9 mouse cellular contexts compared by ENCODE assay signal in genomic region chr7:46422764-46423412, GRCm38 (mm10). TPM values are rescaled to one million over a fixed set of nuclear protein-coding genes. Genes with fewer than 3 reads are reported as not detected.
A peak's percentile ranks its signal among the peaks of the same experiment; 100 is the strongest.
DNase-seq lines count a peak whose midpoint lies in the region; ATAC-seq lines count a peak whose summit lies in the region.
"Had no signal": no experiment of that assay in that cellular context is flagged by ENCODE, and none has a peak within 500 bp of the region (broad histone marks: within the 10 kb centered on the region; RNA-seq: fewer than 3 reads in every experiment).

No protein-coding gene starts in this region.

- no peaks in the 10 kb centered on the region; the same call in 1 of the 2 replicates for H3K27me3 ChIP-seq in kidney, embryonic 15.5 days
- no peaks in the 10 kb centered on the region for H3K27me3 ChIP-seq in forebrain, embryonic 12.5 days
- no peaks in the 10 kb centered on the region for H3K27me3 ChIP-seq in limb, embryonic 11.5 days (ENCODE audit: control insufficient read depth, insufficient read depth, low read length)
- H3K27me3 ChIP-seq: lung, embryonic 15.5 days had no signal

- H3K4me1 ChIP-seq in kidney, embryonic 15.5 days, result no peaks in the 10 kb centered on the region
- peaks cover 30% of the 10 kb centered on the region for H3K4me1 ChIP-seq in forebrain, embryonic 12.5 days
- no peaks in the 10 kb centered on the region for H3K4me1 ChIP-seq in limb, embryonic 11.5 days (ENCODE audit: control insufficient read depth, insufficient read depth, low read length)
- H3K4me1 ChIP-seq: lung, embryonic 15.5 days had no signal

- H3K36me3 ChIP-seq in kidney, embryonic 15.5 days, result no peaks in the 10 kb centered on the region
- no peaks in the 10 kb centered on the region for H3K36me3 ChIP-seq in forebrain, embryonic 12.5 days (replicated peaks)
- no peaks in the 10 kb centered on the region for H3K36me3 ChIP-seq in limb, embryonic 11.5 days (ENCODE audit: control insufficient read depth, insufficient read depth, low read length)
- H3K36me3 ChIP-seq: lung, embryonic 15.5 days had no signal

- H3K27ac ChIP-seq in kidney, embryonic 15.5 days, result no peak overlapping the region
- H3K27ac ChIP-seq in forebrain, embryonic 12.5 days, result peak overlapping the region; percentile 75
- no peak overlapping the region for H3K27ac ChIP-seq in limb, embryonic 11.5 days (replicated peaks; ENCODE audit: low read depth, low read length)
- H3K27ac ChIP-seq: lung, embryonic 15.5 days had no signal

- DNase-seq in kidney, adult 18-20 months, result peak; percentile 33
- peak; percentile 90 for DNase-seq in brain, adult 2 months (ENCODE audit: low read depth, low spot score)
- DNase-seq in induced T-regulatory cell, adult 2 months (ENCODE audit: low read depth), result peak; percentile 54
- DNase-seq in limb, embryonic 11.5 days (ENCODE audit: low spot score), result peak; percentile 68
- DNase-seq in neural tube, embryonic 10.5 days (ENCODE audit: extremely low spot score, low spot score), result peak; percentile 63
- peak; percentile 72 for DNase-seq in testis, postnatal 10 days (ENCODE audit: low spot score)

- no peak overlapping the region for H3K9ac ChIP-seq in kidney, embryonic 15.5 days
- H3K9ac ChIP-seq in forebrain, embryonic 12.5 days, result no peak overlapping the region
- no peak overlapping the region for H3K9ac ChIP-seq in limb, embryonic 11.5 days (ENCODE audit: low read length)
- H3K9ac ChIP-seq: lung, embryonic 15.5 days had no signal

- H3K4me2 ChIP-seq in kidney, embryonic 15.5 days, result no peak overlapping the region
- H3K4me2 ChIP-seq in forebrain, embryonic 12.5 days, result peak overlapping the region; percentile 25
- no peak overlapping the region for H3K4me2 ChIP-seq in limb, embryonic 11.5 days (ENCODE audit: low read depth, severe bottlenecking)
- H3K4me2 ChIP-seq: lung, embryonic 15.5 days had no signal

- ATAC-seq in kidney, embryonic 15.5 days (replicated peaks; ENCODE audit: low FRiP score), result no peak
- peak; percentile 72 for ATAC-seq in forebrain, embryonic 12.5 days (ENCODE audit: low FRiP score)
- no peak for ATAC-seq in limb, embryonic 11.5 days (ENCODE audit: insufficient number of reproducible peaks, low FRiP score, low TSS enrichment, low read depth)

- no peak overlapping the region for H3K4me3 ChIP-seq in kidney, embryonic 15.5 days (replicated peaks)
- no peak overlapping the region for H3K4me3 ChIP-seq in forebrain, embryonic 12.5 days (replicated peaks)
- no peak overlapping the region for H3K4me3 ChIP-seq in limb, embryonic 11.5 days (ENCODE audit: low read depth, low read length)
- H3K4me3 ChIP-seq: lung, embryonic 15.5 days had no signal

- WGBS in kidney, embryonic 15.5 days, result 56% methylated on average over 18 of the region's 18 CpGs
- WGBS in forebrain, embryonic 12.5 days, result 56% methylated on average over 18 of the region's 18 CpGs
- WGBS in limb, embryonic 11.5 days, result 57% methylated on average over 18 of the region's 18 CpGs

- H3K9me3 ChIP-seq in kidney, embryonic 15.5 days (replicated peaks), result no peaks in the 10 kb centered on the region
- H3K9me3 ChIP-seq in forebrain, embryonic 12.5 days, result no peaks in the 10 kb centered on the region
- no peaks in the 10 kb centered on the region for H3K9me3 ChIP-seq in limb, embryonic 11.5 days (ENCODE audit: control insufficient read depth, low read length)
- H3K9me3 ChIP-seq: lung, embryonic 15.5 days had no signal

RNA-seq across cellular contexts. Expression of gene Kcnc1, which starts 26.6 kb away (rescaled TPM):
- 0.06 and 0.10 TPM in 2 replicates for polyA plus RNA-seq in kidney, embryonic 15.5 days (2015; fragmentation: Nextera tagmentation; extraction: Ambion mirVana)
- 4.8 and 4.9 TPM in 2 replicates for polyA plus RNA-seq in forebrain, embryonic 12.5 days (2016; fragmentation: Nextera tagmentation; extraction: Ambion mirVana)
- 0.05 and 0.13 TPM in 2 replicates for polyA plus RNA-seq in limb, embryonic 11.5 days (2014; fragmentation: Nextera tagmentation; extraction: Ambion mirVana)

RNA-seq across cellular contexts. Expression of gene Myod1, which starts 46.6 kb away (rescaled TPM):
- polyA plus RNA-seq in kidney, embryonic 15.5 days (2015; fragmentation: Nextera tagmentation; extraction: Ambion mirVana), result 2.2 and 3.1 TPM in 2 replicates
- 0.33 TPM in 1 of 2 replicates, not detected in the other for polyA plus RNA-seq in forebrain, embryonic 12.5 days (2016; fragmentation: Nextera tagmentation; extraction: Ambion mirVana)
- polyA plus RNA-seq in limb, embryonic 11.5 days (2014; fragmentation: Nextera tagmentation; extraction: Ambion mirVana), result 22.0 and 23.0 TPM in 2 replicates

Comparison
In these comparisons a context has a peak if more than half of its experiments do, and no peak if none do; other contexts are left out.
1. DNase-seq: peak in every context shown above with its lines; median percentile 90 in brain, adult 2 months; 72 in testis, postnatal 10 days; 68 in limb, embryonic 11.5 days; 63 in neural tube, embryonic 10.5 days; 54 in induced T-regulatory cell, adult 2 months; 33 in kidney, adult 18-20 months.